Mouse (Mus musculus): Measurements from ENCODE around the gene Nop2.

The Nop2 gene

DNA sequence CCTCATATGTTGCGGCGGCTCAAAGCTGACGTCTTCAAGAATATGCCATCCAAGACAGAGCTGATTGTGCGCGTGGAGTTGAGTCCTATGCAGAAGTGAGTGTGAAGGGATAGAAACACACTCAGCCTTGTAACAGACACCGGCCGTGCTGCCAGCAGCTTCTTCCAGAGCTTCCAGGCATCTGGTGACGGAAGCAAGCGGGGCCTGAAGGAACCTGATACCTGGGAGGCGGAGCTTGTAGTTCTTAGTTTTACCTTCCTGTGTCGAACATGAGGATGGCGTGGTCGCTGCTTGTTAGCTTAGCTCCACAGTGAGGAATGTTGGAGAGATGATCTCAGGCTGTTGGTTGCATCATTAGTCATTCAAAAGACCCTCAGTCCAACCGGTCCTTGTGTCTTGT lies 22.3 kb upstream of the Nop2 start:
- DNase-seq (ENCODE audit: low read depth), result no peak

DNA sequence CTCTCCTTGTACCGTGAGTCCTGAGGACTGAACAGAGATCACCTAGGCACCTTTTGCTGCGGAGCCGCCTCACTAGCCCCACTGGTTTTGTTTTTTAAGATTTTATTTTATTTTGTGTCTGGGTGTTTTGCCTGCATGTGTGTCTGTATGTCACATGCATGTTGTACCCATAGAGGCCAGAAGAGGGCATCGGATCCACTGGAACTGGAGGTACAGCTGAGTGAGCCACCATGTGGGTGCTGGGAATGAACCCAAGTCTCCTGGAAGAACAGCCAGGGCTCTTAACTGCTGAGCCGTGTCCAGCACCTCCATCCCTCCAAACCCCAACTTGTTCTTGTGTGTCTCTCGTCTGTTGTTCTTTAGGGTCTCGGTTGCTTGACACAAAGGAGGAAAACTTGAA lies 20.8 kb upstream of the Nop2 start:
- DNase-seq (ENCODE audit: low read depth), result peak; percentile 67

DNA sequence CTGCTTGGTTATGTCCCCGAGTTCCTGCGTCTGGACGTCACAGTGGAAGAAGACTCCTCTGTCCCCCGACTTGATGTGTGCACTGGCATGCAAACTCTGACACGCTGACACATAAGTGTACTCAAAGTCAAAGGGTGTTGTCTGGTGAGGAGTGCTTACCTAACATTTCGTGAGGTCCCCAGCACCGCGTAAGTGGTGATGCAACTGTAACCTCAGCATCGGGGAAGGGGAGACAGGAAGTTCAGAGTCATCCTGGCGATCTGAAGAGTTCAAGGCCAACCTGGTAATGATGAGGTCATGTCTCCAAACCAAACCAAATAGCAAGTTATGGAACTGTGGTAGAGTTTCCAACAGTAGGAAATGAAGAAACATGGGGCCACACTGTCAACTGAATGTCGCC lies 19.2 kb upstream of the Nop2 start:
- DNase-seq (ENCODE audit: low read depth), result peak; percentile 89

DNA sequence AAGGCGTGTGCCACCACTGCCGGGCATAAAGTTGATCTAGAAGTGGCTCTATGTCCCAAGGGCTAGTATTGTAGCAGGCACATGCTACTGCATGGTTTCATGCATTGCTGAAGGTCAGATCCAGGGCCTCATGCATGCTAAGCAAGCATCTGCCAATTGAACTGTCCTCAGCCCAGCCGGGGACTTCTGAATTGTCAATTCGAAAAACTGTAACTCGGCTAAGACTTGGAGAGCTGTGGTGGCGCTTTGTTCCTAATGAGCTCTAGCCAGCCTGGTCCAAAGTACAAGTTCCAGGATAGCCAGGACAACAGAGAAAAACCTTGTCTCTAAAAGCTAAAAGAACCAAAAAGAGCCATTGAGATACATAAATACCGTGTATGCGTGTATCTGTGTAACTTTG lies 12.3 kb upstream of the Nop2 start:
- DNase-seq (ENCODE audit: low read depth), result no peak

DNA sequence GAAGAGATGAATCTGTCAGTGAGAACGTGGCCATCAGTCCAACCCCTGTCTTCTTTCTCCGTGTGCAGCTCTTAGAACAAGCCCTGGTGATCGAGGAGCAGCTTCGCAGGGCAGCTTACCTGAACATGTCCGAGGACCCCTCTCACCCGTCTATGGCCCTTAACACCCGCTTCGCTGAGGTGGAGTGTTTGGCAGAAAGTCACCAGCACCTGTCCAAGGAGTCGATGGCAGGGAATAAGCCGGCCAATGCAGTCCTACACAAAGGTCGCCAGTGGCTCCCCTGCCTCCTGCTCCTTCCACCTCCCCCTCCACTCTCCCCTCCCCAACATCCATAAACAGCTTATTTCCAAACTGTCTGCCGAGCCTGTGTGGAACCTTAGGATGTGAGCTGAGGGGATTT lies 3.0 kb upstream of the Nop2 start:
- no peak for DNase-seq (ENCODE audit: low read depth)

DNA sequence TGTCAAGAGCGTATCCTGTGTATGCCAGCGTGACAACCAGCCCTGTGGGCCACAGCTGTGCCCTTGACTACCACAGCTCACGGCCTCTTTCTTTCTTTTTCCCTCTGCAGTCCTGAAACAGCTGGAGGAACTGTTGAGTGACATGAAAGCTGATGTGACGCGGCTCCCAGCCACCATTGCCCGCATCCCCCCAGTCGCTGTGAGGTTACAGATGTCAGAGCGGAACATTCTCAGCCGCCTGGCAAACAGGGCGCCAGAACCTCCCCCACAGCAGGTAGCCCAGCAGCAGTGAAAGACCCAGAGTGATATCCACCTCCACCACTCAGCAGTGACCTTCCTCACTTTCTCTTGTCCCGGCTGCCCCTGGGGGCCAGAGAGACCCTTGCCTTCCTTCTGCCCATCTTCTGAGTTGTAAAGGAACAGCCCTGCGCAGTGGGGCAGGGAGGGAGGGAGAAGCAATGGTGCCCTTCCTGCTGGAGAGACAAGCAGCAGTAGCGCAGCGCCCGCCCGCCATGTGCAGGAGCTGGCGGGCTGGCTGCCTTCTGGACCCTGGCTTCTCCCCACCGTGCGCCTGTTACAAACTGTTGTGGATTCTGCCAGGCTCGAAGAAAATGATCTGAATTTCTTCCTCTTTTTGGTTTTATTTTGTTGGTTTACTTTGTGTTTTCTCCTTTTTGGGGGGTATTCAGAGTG lies 1.9 kb upstream of the Nop2 start:
- no peak for DNase-seq (ENCODE audit: low read depth)

DNA sequence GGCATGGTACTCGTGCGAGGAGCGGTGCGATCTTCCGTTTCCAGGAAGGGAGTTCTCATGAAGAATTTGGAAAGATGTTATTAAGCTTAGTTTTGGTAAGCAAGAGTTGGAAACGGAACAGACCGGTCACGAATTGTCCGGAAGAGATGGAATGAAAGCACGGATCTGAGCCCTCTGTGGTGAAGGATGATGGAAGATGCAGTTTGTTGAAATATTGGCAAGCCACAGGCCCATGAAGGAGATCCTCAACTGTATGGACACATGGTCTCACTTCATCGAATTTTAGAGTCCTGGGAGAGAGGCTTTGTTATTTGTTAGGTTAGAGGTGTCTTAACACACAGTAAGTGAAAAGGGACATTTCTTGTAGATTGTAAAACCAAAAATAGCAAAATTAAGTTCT lies 761 bp downstream of the Nop2 start:
- DNase-seq (ENCODE audit: low read depth), result no peak

DNA sequence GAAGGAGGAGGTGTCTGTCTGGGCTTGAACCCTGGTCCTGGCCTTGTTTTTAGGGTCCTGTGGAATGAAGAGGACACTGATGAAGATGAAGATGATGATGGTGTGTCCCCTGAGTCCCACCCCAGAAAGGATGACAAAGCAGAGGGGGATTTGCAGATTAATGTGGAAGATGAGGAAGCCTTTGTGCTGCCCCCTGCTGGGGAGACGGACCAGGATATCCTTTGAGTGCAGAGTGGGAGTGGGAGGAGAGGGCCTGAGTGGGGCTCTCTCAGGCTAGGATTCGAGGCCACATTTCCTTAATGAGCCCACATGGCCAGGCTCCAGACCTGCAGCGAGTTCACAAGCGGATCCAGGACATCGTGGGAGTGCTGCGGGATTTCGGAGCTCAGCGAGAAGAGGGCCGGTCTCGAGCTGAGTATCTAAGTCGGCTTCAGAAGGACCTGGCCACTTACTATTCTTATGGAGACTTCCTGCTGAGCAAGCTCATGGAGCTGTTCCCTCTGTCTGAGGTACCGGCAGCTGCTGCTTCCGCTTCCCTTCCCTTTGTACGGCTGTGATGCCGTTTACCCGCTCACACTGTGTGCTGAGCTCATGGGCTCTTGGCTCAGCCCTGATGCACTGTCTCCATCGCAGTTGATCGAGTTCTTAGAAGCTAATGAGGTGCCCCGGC lies 5.4 kb downstream of the Nop2 start:
- peak; percentile 48 for DNase-seq (ENCODE audit: low read depth)

DNA sequence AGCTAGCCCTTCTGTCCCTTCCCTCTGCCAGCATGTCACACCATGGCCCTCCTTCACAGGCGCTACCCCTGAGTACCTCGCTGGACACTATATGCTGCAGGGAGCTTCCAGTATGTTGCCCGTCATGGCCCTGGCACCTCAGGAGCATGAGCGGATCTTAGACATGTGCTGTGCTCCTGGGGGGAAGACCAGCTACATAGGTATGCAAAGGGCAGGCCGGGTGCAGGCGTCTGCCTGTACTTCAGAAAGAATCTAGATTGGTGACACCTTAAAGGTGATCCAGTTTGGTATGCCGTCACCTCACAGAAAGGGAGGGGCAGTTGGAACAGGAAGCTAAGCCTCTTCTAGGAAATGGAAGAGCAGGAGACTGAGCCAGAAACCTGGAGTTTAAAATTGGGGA lies 8.0 kb downstream of the Nop2 start:
- no peak for DNase-seq (ENCODE audit: low read depth)

DNA sequence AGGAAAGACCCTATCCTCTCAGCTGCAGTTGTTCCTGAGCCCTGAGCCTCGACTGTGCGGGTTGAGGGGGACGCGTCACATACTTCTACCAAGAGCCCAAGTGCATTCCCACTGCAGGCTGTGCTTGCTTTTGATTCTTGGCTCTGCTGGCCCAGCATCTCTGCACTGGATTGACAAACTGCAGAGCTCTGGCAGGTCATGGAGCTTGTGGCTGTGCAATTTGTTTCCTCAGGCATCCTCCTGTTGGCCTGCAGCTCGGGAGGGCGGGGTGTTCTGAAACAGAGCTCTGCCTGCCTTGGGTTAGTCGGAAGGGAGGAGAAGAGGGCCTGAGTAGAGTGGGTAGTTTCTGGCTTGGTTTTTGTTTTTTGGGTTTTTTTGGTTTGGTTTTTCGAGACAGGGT lies 10.7 kb downstream of the Nop2 start:
- DNase-seq (ENCODE audit: low read depth), result no peak

DNA sequence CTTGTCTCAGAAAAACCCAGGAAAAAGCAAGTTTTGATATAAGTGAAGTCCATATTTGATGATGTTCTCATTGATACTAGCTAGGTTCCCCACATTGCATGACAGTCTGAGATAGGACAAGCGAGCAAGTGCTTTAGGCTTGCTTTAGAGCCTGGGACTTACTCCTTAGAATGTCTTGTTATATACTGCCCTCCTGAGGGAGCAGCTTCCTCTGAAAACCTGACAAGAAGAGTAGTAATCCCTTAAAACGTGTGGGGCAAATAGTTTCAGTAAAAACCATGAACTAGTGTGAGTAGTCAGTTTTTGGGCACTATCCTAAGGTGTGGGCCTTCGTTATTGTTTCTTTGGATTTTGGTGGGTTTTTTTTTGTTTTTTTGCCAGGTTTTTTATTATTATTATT lies 11.4 kb downstream of the Nop2 start:
- DNase-seq (ENCODE audit: low read depth), result peak; percentile 66

DNA sequence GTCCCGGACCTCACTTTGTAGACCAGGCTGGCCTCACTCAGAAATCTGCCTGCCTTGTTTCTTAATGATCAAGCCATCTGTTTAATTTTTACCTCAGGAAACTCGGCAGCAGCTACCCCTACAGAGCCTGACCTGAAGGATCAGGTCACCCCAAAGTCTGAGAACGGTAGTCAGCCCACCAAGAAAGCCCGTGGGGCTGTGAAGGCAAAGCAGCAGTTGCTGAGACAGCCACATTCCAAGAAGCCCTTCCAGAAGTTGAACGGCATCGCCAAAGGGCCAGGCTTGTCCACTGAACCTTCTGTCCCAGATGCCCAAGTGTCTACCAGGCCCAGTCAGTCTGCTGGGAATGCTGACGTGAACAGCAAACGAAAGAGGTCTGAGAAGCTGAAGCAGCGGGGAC lies 12.2 kb downstream of the Nop2 start:
- no peak for DNase-seq (ENCODE audit: low read depth)

DNA sequence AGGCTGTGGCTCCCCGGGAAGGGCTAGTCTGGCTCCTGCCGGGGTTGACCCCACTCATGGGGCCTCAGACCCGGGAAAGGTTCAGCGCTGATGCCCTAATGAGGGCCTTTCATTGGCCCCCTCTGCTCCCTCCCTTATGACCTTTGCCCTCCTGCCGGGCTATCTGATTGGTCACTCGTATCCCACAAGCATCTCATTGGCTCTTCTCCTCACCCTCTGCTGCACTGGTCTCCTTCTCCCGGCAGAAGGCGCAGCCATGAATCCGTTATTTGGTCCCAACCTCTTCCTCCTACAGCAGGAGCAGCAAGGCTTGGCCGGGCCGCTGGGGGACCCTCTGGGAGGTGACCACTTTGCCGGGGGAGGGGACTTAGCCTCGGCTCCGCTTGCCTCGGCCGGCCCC lies 13.3 kb downstream of the Nop2 start, which contains the start of gene Iffo1:
Iffo1 (plus strand) TSS at position 241 of the 400 bp plus-strand sequence.
- peak; percentile 90 for DNase-seq (ENCODE audit: low read depth)

DNA sequence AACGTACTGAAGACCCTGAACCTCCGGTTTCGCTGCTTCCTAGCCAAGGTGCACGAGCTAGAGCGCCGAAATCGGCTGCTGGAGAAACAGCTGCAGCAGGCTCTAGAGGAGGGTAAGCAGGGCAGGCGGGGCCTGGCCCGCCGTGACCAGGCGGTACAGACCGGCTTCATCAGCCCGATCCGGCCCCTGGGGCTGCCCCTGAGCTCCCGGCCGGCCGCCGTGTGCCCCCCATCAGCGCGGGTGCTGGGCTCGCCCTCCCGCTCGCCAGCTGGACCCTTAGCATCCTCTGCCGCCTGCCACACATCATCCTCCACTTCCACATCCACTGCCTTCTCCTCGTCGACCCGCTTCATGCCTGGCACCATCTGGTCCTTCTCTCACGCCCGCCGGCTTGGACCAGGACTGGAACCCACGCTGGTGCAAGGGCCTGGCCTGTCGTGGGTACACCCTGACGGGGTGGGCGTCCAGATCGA lies 13.8 kb downstream of the Nop2 start:
- no peak for DNase-seq (ENCODE audit: low read depth)

DNA sequence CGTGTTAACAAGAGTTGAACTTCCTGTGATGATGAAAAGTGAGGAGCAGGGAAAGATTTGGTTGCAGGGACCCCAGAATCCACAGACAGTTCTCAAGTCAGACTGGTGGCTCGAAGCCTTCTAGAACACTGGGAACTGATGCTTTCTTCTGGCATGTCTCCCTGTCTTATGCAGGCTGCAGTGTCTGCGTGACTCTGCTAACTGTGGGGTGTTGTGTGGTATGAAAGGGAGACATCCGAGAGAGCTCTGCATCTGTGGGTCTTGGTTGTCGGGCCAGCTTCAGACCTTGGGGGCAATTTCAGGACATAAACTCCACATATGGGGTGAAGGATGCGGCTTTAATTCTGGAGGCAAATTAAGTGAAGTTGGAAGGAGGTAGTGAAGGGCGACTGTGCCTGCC lies 14.4 kb downstream of the Nop2 start:
- DNase-seq (ENCODE audit: low read depth), result no peak

DNA sequence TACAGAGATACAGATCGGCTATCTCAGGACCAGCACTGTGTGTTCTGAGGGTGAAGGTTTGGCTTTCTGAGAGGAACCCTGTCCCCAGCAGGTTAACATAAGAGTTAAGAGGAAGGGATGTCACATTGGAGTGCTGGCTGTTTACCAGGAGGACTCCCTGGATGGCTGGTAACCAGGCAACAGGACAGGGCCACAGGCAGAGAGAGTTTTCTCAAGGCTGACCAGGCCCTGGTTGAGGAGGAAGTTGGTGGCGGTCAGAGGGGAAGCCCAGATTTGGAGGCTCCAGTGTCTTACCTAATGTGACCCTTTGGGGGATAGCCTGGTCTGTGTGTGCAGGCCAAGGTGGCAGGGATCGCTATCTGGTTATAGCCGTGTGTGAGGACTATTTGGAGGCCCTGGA lies 15.1 kb downstream of the Nop2 start:
- peak; percentile 82 for DNase-seq (ENCODE audit: low read depth)

DNA sequence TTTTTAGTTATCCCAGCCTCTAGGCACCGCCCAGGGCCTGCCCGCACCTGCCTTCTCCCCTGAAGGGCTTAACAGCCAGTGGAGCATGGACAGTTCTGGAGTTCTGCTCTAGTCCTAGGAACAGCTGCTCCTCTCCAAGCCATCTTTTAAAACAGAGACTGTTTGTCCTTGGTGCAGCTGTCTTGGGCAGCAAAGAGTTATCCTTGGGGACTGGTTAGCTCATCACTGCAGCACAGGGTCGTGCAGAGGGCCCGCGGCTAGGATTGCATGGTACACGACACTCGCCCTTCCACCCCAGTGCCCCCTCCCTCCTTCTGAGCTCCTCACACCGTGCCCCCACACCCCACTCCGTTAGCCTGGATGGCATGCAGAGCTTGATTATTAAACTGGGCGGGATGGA lies 15.6 kb downstream of the Nop2 start:
- no peak for DNase-seq (ENCODE audit: low read depth)

DNA sequence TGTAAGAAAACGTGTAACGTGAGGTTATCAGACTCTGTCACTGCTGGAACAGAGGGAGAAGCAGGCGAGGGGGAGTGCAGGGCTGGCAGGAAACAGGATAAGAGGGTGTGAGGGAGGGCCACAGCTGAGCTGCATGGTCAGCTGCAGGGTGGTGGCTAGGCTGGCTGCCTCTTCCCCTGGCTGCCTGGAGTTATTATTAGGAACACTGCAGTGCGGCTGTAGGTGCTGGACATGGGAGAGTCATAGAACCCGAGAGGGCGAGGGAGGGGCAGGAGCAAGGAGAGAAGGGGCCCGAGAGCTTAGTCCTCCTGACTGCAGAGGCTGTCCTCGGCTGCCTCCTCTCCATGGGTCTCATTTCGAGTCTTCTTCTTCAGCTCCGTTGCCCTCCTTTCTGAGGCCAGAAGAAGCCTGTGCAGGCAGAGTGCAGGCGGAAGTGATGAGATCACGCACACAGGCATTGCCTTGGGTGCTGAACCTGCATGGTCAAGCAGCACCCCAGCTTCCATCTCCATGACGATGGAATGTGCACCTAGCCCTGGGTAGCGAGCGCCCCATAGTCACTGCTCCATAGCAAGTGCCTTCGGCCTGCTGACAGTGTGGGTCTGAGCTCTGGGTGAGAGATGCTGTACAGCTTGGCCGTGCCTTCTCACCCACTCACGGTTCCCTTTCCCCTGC lies 16.7 kb downstream of the Nop2 start:
- DNase-seq (ENCODE audit: low read depth), result peak; percentile 71

DNA sequence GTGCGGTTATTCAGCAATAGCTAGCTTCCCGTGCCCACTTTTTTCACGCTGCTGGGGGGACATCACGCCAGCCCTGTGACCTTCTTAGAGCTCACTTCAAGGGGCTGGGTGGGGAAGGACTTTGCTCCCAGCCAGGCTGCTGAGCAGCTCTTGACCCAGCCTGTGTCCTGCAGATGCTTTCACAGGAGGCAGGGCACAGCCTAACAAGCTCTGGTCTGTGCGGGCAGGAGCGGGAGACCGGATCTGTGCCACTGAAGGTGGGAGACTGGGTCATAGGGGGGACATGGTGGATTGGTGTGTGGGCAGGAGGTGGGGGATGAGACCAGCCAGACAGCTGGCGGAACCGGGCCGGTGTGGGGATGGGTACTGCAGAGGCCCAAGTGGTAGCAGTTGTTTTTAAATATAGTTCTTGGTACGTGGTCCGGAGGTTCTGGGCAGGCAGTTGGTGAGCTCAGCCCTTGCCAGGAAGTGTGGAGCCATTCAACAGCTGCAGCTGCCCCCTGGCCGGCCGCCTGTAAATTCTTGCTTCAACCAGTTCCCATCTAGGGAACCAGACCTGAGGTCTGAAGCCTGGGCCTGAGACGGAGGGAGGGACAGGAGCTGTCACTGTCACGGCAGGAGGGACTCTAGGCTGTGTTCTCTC lies 17.3 kb downstream of the Nop2 start:
- DNase-seq (ENCODE audit: low read depth), result peak; percentile 85

DNA sequence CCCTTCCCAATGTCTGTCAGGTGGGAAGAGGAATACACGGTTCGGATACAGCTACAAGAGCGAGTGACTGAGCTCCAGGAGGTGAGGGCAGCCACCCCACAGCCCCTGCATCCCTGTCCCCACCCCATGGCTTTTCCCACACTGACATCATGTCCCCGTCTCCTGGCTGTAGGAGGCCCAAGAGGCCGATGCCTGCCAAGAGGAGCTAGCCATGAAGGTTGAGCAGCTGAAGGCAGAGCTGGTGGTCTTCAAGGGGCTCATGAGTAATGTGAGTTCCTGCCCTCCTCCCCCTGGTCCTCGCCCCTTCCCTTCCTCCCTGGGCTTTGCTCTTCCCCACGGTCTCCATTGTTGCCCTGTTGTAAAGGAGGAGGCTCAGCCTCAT lies 17.9 kb downstream of the Nop2 start:
- DNase-seq (ENCODE audit: low read depth), result no peak

DNA sequence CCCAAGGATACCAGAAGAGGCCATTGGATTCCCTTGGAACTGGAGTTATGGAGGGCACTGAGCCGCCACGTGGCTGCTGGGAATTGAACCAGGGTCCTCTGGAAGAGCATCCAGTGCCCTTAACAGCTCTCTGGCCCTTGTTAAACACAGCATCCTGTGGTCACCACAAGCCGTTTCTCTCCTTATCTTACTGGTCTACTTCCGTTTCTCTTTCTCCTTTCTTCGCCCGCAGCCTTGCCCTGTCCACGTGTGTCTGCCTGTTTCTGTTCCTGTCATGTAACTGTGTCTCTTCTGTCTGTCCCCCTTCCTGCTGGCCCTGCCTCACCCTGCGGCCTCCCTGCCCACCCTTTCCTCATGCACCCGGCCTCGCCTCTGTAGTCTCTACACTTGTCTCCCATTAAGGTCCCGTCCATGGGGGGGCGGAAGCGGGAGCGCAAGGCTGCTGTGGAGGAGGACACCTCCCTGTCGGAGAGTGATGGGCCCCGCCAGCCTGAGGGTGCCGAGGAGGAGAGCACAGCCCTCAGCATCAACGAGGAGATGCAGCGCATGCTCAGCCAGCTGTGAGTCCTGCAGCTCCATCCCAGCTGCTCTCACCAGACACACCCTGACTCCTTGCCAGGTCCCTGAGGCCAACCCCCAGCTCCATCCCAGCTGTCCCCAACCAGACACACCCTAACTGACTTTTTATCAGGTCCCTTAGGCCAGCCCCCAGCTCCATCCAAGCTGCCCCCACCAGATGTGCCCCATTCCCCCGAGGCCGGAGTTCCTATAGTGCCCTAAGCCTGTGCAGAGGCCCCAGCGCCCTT lies 20.7 kb downstream of the Nop2 start:
- DNase-seq (ENCODE audit: low read depth), result peak; percentile 96

DNA sequence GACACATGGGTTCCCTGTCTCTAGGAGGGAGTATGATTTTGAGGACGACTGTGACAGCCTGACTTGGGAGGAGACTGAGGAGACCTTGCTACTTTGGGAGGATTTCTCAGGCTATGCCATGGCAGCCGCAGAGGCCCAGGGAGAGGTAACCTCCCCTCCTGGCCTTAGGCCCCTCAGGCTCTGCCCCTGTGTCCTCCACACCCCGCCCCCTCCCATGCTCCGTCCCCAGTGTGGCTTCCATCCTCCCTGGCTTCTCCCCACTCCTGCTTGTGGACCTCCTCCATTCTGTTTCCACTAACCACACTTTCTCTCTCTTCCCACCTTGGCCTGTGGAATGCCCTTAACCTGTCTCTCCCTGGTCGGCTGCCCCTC lies 21.3 kb downstream of the Nop2 start:
- no peak for DNase-seq (ENCODE audit: low read depth)

All from 416B (cell line).